Mouse (Mus musculus) kidney, postnatal 0 days (tissue): ENCODE results near the gene Nhlrc4. TPM values are rescaled to one million over a fixed set of nuclear protein-coding genes. Genes with fewer than 3 reads are reported as not detected.

Source experiments
- ATAC-seq: fragments of 200-750 bp; cut with Nextera tagmentation; replicated peaks from 2 replicates; pipeline ENCODE4 v1.8.0; 2017; ENCODE audit warnings: low read depth, moderate number of reproducible peaks, moderate TSS enrichment, moderate library complexity; ENCODE audit not compliant: low FRiP score
- DNase-seq: peaks from one replicate; pipeline ENCODE4 v3.0.0-alpha.2; 2016; ENCODE audit warnings: low spot score
- H3K27ac ChIP-seq: fragments of 300-500 bp; sonication (generic); 2 replicates; pipeline ENCODE4 v1.5.1; 2014; ENCODE audit warnings: mild to moderate bottlenecking
- H3K27me3 ChIP-seq: fragments of 300-500 bp; sonication (generic); 2 replicates; pipeline ENCODE4 v1.6.1; 2014; ENCODE audit warnings: low read length, mixed read lengths; ENCODE audit not compliant: insufficient read depth
- H3K36me3 ChIP-seq: fragments of 300-500 bp; sonication (generic); 2 replicates; pipeline ENCODE4 v1.6.1; 2014; ENCODE audit warnings: low read length, mixed read lengths; ENCODE audit not compliant: insufficient read depth
- H3K4me1 ChIP-seq: fragments of 300-500 bp; sonication (generic); replicated peaks from 2 replicates; pipeline ENCODE4 v1.6.1; 2014; ENCODE audit warnings: antibody characterized with exemption, low read length, mixed read lengths; ENCODE audit not compliant: insufficient read depth
- H3K4me2 ChIP-seq: fragments of 300-500 bp; sonication (generic); 2 replicates; pipeline ENCODE4 v1.6.1; 2014; ENCODE audit warnings: mild to moderate bottlenecking, low read length, moderate library complexity, mixed read lengths
- H3K4me3 ChIP-seq: fragments of 300-500 bp; sonication (generic); replicated peaks from 2 replicates; pipeline ENCODE4 v1.5.1; 2014; ENCODE audit warnings: low read depth, low read length
- H3K9ac ChIP-seq: fragments of 300-500 bp; sonication (generic); 2 replicates; pipeline ENCODE4 v1.6.1; 2014; ENCODE audit warnings: low read depth, low read length
- H3K9me3 ChIP-seq: fragments of 300-500 bp; sonication (generic); replicated peaks from 2 replicates; pipeline ENCODE4 v1.6.1; 2016; ENCODE audit warnings: low read length, inconsistent platforms, mixed read lengths
- CTCF ChIP-seq: IDR thresholded peaks from 2 replicates; pipeline ENCODE4 v1.5.1; 2016; ENCODE audit warnings: antibody characterized with exemption, low read depth, mild to moderate bottlenecking, moderate library complexity
- WGBS: fragments of 180-500 bp; shearing (Covaris S2); extraction: QIAGEN DNeasy Blood & Tissue Kit; methylation state at CpG from one replicate; pipeline ENCODE4 v1.1.7; 2014; 5-methylcytosine and 5-hydroxymethylcytosine counted together
- polyA plus RNA-seq: library from polyadenylated mRNA; unstranded; fragments of >200 nt; fragmentation: Nextera tagmentation; extraction: Ambion mirVana; gene quantifications from 2 replicates; pipeline ENCODE4 v1.2.1, GENCODE M21; 2015

Gene Nhlrc4
- polyA plus RNA-seq, 1 experiment from 2014 or later = 1.1 TPM

- Histone ChIP-seq H3K36me3 (no peaks in the 10 kb centered on the region; the same call in 1 of the 2 replicates), H3K27me3 (no peaks in the 10 kb centered on the region), H3K27ac (peak overlapping the region; percentile 95), H3K9ac (peak overlapping the region; percentile 95), H3K4me2 (peak overlapping the region; percentile 94), H3K4me1 (peaks cover 7% of the 10 kb centered on the region), H3K4me3 (peak overlapping the region; percentile 97), H3K9me3 (no peaks in the 10 kb centered on the region)
- TF ChIP-seq CTCF = no peak
- under 1% methylated on average over 39 of the region's 40 CpGs for WGBS
- DNase-seq = peak; percentile 100
- ATAC-seq = peak; percentile 98
Observed at GRCm38 (mm10) chr17:25919786-25920642, 24.7 kb downstream of the Nhlrc4 start.

DNA sequence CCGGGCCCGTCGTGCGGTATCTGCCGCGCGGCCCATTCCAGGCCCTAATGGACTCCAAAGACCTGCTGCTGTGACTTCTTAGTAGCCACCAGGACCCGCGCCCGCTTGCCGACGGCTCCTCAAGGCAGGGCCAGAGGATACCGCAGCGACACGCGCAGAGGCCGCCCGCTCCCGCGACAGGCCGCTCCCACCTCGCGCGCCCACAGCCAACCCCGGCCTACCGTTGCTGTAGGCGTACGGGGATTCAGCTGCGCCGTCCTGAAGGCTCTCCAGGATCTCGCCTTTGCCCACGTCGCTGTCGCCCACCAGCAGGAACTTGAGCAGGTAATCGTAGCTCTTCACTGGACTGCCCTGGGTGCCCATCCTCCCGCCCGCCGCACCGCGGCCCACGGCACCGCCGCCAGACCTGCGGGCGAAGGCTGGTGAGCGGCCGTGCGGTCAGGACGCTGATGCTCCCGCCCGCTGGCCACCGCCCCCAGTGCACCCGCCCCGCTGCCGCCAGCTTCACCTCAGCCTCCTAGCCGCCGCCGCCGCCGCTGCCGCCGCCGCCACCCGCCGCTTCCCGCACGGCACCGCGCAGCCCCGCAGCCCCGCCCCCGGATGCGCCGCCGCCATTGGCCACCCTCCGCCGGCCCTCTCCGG is 25.5 kb downstream of the Nhlrc4 start, which contains the start of gene Rab40c:
Gene Rab40c (minus strand): TSS at position 584 of the 642 bp plus-strand sequence.
- DNase-seq = peak; percentile 42
- Histone ChIP-seq H3K27me3 (no peaks in the 10 kb centered on the region), H3K36me3 (no peaks in the 10 kb centered on the region; the same call in 1 of the 2 replicates), H3K9ac (peak within 1 kb of the TSS; percentile 95), H3K4me1 (peaks cover 7% of the 10 kb centered on the region), H3K4me2 (peak within 1 kb of the TSS; percentile 94), H3K9me3 (no peaks in the 10 kb centered on the region), H3K27ac (peak within 1 kb of the TSS; percentile 95), H3K4me3 (peak within 1 kb of the TSS; percentile 97)
- TF ChIP-seq CTCF = no peak
- ATAC-seq = peak; percentile 5
- under 1% methylated on average over 48 of the region's 78 CpGs for WGBS

DNA sequence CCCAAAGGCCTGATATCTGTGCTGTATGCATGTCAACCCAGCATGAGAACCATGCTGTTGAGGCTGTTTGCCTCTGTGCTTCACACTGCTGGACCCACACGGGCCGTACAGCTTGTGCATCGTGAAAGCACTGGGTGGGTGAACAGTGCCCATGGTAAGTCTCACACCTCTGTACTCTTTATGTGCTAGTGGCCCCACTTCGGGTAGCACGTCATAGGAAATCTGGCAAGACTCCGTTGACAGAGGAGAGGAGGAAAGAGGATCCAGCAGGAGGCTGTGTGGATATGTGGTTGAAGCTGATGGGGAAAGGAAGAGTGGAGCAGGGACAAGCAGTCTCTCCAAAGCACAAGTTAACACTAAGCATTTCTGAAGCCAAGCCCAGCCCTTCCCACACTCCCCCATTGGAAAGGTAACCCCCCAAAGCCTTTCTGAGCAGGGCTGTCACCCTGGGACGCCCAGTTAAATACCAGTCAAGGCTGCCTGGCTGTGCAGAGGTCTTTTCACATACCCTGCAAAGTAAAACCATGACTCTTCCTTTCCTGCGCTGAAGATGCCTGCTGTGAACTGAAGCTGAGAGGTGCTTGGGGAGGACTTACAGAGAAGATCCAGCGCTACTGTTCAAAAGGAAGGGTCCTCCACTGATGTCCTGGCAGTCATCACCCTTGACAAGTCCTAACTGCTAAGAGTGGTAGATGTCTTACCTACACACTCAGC is 26.6 kb downstream of the Nhlrc4 start:
- no peak for TF ChIP-seq CTCF
- 84% methylated on average over 9 of the region's 9 CpGs for WGBS
- Histone ChIP-seq H3K36me3 (no peaks in the 10 kb centered on the region; the same call in 1 of the 2 replicates), H3K27me3 (no peaks in the 10 kb centered on the region), H3K27ac (no peak overlapping the region), H3K4me2 (peak overlapping the region; percentile 94), H3K4me1 (peaks cover 7% of the 10 kb centered on the region), H3K4me3 (peak overlapping the region; percentile 97), H3K9me3 (no peaks in the 10 kb centered on the region), H3K9ac (peak overlapping the region; percentile 95)
- DNase-seq = no peak
- ATAC-seq = no peak

DNA sequence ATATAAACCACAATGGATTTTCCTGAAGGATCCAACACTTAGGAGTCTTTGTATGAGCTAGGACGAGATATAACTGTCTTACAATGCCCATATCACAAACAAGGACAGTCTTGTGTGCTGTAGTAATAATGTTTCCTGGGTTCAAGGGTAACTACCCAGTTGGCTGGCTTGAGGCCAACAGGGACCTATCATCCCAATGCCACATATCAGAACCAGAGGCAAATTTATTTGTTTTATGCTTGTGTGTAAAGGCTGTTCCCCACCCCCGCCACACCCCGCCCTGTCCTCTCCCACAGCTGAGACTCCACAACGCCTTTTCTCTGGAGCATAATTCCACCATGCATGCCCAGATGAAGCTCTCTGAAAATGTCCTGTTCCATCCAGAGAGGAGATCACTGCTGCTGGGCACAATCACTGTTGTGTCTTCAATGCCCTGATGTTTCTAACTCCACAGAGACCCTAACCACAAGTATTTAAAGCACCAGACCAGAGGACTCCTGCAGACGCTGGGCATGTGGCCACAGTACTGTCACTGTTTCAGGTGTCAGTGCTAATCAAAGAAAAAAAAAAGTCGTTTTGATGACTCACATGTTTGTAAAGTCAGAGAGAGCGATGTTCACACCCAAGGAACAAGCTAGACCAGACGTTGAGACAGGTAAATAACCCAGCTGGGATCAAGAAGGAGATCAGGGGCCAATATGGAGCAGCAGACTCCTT is 27.7 kb downstream of the Nhlrc4 start:
- no peaks in the 10 kb centered on the region; the same call in 1 of the 2 replicates for H3K36me3 ChIP-seq
- 78% methylated on average over 8 of the region's 8 CpGs for WGBS
- no peak overlapping the region for H3K9ac ChIP-seq
- no peak overlapping the region for H3K27ac ChIP-seq
- peaks cover 7% of the 10 kb centered on the region for H3K4me1 ChIP-seq
- H3K4me2 ChIP-seq = no peak overlapping the region
- DNase-seq (no peak), ATAC-seq (no peak)
- no peaks in the 10 kb centered on the region for H3K27me3 ChIP-seq
- no peaks in the 10 kb centered on the region for H3K9me3 ChIP-seq
- no peak for TF ChIP-seq CTCF
- no peak overlapping the region for H3K4me3 ChIP-seq

DNA sequence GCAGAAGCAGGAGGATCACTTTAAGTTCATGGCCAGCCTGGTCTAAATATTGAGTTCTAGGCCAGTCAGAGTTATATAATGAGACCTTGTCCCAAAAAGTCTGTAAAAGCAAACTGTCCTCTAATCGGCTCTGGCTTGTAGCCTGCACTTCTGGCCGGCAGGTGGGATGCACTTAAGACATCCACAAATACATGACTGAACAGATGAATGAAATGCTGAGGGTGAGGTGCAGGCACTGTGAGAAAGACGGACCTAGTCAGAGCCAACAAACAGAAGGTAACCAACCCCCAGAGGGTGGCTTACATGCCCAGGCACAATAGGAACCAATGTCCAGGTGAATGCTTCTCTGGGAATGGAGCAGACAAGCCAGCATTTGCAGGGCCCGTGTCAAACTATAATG is 30.5 kb downstream of the Nhlrc4 start:
- Histone ChIP-seq H3K4me3 (no peak overlapping the region), H3K4me2 (no peak overlapping the region), H3K9me3 (no peaks in the 10 kb centered on the region), H3K4me1 (peaks cover 7% of the 10 kb centered on the region), H3K27me3 (no peaks in the 10 kb centered on the region), H3K9ac (no peak overlapping the region), H3K27ac (no peak overlapping the region), H3K36me3 (no peaks in the 10 kb centered on the region; the same call in 1 of the 2 replicates)
- WGBS = 82% methylated on average over 4 of the region's 4 CpGs
- DNase-seq = no peak
- no peak for ATAC-seq
- no peak for TF ChIP-seq CTCF
